Mouse (Mus musculus): ENCODE measurements around the gene Axin2.
A peak's percentile ranks its signal among the peaks of the same experiment; 100 is the strongest.

Gene Axin2

DNA sequence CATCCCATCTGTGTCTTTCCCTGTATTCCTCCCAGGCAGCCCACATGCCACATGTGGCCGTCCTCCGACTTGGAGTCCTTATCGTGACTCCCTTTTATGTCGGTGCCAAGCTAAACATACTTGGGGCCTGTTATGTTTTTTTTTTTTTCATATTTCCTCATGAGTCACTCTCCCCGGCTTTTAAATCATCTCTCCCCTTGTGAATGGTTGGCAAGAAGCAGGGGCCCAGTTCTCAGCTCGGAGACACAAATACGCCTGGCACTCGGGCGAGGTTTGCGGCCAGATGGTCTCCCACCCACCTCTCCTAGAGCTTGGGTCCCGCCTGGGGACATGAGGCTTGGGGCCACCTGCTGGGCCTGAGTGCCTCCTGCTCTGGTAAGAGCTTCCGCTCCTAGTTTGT lies 60.4 kb downstream of the Axin2 start:
- DNase-seq = peak; percentile 56 to 57

DNA sequence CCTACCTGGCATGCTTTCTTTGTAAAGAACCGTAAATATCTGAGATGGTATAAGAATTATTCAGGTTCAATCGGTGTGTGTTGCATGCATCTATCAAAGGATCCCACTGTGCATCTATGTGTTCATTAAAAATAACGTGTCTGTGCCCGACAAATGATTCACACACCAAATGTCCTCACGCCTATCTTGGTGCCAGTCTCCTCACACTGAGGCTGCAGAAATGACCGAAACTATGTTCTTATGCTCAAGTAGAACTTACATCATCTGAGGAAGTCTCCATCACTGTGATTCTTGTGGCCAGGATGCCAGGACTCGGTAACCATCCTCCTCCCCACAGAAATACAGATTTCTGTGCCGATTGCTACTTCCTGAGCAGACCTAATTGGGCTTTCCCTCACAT lies 60.9 kb downstream of the Axin2 start:
- no peak for DNase-seq

DNA sequence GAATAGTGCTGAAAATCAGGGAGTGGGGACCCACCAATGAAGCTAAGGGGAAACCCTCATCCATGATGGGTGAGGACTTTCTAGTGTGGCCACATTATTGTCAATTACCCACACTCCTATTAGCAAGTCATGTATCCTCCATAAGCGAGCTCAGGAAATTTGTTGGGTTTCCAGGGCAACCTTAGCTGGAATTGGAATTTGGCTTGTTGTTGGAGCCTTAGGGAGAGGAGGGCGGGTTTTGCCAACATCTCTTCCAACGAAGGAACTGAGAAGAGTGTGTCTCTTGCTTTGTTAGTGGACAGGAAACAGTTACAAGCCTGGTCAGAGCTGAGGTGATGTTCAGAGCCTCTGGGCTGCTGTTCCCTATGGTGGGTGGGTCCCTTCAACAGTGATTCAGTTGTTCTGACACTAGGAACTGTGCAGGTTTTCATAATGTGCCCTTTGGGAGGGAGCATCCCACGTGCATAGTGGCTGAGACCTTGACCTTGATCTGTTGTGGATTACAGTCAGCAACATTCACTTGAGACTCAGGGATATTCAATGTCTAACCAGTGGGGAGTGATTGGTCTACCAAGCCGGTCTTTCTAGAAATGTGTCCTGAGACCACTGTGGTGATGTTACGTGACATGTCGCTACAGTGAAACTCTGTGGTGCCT lies 63.4 kb downstream of the Axin2 start:
- DNase-seq = no peak

DNA sequence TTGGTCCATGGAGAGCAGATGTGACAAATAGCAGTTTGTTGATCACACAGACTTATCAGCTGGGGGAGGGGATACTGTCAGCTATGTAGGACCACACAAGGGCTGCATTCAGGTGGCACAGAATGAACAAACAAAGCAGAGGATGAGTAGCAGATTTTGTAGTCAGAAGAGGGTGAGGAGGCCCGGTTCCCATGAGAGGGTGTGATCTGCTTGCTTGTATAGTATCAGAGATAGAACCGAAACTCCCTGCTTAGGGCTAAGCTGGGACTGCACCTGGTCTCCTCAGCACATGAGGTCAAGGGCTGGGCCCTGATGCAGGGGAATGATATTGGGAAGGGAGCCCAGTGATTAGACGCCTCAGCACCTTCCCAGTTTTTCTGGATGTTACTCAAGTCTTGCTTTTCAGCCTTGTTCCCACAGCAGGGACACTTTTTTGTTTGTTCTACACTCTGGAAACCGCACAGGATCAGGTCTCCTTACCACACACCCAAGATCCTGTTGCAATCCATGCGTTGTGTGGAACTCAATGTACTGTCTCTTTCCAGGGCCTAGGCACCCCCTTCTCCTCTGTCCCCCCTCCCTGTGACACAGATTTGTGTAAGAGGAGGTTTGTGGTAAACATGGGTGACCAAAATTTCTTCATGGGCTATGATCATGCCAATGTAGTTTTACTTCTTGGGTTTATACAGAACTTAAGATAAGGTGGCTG lies 64.7 kb downstream of the Axin2 start:
- DNase-seq = no peak

DNA sequence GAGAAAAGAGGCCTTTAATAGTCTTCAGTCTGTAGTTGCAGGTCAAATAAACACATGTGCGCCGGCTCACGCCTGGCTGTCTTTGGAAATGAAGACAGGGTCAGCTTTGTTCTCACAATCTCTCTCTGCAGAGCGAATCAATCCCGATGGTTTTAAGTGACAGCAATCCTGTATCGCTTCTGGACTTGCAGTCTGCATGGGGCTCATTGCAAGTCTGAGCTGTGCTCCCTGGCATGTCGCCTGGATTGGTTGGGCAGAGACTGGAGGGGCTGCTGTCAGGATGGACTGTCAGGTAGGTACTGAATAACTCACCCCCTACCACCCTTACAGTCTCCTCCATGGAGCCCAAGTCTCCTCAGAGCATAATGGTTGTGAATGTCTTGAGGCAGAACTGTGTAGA lies 65.7 kb downstream of the Axin2 start:
- DNase-seq = no peak

DNA sequence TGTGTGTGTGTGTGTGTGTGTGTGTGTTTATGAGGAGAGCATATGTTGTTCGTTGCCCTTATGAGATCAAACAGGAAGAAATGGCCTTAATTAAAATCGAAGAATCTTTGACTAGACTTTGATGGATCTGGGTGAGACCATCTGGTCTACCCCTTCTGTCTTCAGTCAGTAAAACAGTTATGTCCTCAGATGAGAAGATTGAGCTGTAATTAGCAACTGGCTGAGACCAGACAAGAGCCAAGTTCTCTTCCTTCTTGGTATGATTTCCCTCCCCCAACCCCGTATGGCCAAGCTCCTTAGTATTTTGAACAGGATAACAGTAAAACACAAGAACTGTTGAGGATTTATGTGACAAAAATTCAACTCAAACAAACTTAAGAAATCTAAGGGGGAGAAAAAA lies 67.1 kb downstream of the Axin2 start:
- DNase-seq = no peak

DNA sequence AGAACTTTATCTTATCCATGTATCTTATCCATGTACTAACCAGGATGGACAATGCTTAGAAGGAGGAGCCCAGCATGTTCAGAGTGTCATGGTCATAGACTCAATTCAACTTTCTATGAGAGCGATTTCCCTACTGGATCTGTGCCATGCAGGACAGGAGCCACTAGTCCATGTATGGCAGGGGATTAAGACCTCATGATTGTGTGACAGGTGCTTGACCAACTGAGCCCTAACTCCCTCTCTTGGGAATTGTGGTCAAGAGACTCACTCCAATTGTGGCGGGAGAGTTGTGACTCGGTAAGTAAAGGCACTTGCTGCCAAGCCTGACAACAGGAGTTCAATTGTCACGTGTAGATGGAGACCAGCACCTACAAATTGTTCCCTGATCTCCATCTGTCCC lies 67.6 kb downstream of the Axin2 start:
- DNase-seq = no peak

DNA sequence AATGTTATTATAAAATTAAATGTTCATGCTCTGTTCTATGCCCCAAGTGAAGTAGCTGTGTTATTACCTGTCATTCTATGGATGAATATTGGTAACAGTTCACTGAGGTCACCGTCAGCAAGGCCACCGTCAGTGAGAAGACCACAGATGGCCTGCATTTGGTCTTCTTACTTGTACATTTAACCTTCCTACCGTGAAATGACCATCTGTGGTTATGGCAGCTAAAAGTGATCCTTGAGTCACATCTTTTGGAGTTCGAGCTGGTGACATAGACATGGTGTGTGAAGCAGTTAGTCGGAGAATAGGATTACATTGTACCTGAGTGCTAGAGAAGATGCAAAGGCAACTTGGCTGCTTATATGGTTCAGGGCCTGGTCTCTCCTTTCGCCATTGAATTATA lies 68.1 kb downstream of the Axin2 start:
- DNase-seq = no peak

DNA sequence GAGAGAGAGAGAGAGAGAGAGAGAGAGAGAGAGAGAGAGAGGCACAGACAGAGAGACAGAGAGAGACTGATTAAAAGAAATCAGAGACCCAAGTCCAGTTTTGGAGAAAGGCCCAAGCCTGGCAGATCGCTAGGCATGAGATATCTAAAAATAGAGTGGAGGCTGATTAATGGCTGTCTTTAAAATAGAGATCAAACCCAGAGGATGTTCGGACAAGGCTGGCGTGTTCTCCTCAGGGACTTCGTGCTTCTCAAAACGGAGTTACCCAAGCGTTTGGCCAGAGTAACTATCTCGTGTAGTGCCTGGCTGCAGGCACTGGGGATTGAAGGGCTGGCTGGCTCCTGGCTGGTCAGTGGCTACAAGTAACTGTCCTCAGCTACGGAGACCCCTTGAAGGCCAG lies 69.8 kb downstream of the Axin2 start:
- no peak for DNase-seq

DNA sequence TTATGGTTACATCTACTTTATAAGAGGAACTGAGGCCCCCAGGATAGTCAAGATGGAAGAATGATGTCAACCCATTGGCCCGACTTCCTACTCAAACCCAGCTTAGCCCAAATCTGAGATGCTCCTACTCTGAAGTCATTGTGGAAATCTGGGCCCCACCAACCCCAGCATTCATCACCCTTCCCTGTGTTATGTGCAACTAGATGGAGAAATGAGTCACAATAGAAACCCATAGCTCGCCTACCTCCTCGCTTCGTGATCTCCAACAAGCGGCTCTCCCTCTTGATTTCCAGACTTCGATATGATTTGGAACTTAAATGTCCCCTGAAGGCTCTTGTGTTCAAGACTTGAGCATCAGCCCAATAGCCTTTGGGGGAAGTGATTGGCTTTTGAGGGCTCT lies 73.3 kb downstream of the Axin2 start:
- no peak for DNase-seq

DNA sequence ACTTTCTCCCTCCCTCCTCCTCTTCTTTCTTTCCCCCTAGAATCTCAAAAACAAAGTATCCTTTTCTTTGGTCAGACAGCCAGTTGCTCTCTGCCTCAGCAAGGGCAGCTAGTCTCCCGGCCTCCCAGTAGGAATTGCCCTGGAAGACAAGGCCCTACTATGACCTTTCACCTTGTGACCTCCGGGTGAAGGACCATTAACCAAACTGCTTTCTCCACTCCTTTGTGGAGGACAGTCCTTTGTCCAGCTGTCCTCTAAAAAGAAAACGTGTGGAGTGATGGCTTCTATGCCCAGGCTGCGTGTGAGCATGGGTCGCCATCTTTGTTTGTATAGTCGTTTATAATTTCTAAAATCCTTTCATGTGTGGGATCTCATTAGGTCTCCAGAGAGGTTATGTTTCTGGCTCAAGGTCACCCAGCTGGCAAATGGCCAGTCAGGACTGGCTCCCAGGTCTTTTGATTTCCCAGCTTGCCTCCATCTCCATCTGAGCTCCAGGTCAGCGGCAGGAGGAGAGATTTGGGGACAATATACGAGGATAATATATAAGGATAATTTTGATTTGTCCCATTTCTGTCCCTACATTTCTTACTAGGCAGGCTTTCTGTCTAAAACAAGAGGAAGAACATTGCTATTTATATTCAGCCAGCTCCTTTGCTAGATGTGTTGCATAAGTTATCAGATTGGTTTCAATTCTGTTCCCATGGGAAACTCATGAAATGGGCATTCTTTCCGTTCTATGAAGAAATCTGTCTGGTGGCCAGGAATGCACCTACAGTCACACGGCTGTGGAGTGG lies 75.2 kb downstream of the Axin2 start:
- DNase-seq = no peak

DNA sequence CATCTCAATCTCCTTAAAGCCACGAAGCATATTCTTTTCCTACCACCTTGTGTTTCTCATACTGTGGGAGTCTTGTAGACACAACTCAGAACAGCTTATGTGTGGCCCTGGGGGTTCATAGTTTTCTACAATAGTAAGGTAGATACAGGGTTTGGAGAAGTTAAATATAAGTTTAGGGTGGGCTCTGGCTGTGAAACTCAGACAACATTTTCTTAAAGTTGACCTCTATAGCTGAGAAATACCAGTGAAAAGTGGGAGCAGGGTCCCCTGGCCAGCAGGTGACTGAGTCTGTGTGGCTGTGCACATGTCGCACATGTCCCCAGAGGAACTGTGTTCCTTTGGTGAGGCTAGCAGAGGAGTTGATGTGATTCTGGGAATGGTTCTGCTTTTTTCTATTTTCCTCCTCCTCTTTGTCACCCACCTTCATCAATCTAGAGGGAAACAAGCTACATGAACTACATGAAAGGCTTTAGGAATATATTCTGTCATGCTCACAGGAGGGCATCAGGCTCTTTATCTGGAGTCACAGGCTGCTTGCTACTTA lies 75.9 kb downstream of the Axin2 start:
- no peak for DNase-seq

DNA sequence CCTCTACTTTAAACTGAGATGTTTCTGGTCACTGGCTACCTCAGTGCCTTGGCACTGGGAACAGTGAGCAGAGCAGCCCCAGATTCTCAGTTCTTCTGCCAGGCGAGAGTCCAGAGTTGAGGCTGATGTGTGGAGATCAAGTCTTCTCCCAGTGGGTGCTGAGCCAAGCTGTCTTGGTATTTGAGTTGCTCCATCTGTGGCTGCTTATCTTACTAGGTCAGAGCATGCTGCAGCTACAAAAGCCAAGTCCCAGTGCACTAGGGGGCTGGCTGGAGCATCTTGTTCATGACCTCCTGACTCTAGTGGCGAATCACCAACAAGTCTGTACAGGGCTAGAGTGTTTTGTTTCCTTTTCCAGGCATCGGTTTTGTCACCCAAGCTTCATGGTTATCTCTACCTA lies 77.7 kb downstream of the Axin2 start:
- DNase-seq = peak; percentile 21 to 29

Data from kidney, postnatal 4 days (tissue).